8 mouse cellular contexts compared by ENCODE assay signal in genomic region chr11:3912100-3912874, GRCm38 (mm10). TPM values are rescaled to one million over a fixed set of nuclear protein-coding genes. Genes with fewer than 3 reads are reported as not detected.
A peak's percentile ranks its signal among the peaks of the same experiment; 100 is the strongest.
DNase-seq lines count a peak whose midpoint lies in the region; ATAC-seq and TF ChIP-seq lines count a peak whose summit lies in the region.

No protein-coding gene starts in this region.

- H3K9me3 ChIP-seq in liver, embryonic 14.5 days (ENCODE audit: control insufficient read depth, low read length) = no peaks in the 10 kb centered on the region

- no peak for ATAC-seq in cerebellum, adult (ENCODE audit: insufficient number of reproducible peaks, low FRiP score, low TSS enrichment)
- ATAC-seq in liver, embryonic 14.5 days (ENCODE audit: insufficient read depth) = no peak

- peaks cover 27% of the 10 kb centered on the region for H3K27me3 ChIP-seq in liver, embryonic 14.5 days (ENCODE audit: control insufficient read depth, insufficient read depth, low read length)

- WGBS in liver, embryonic 14.5 days (ENCODE audit: insufficient replicate concordance) = 31% methylated on average over 19 of the region's 19 CpGs

- peak; percentile 54 to 59 for DNase-seq in cerebellum, adult 18-20 months
- DNase-seq in thymus, postnatal 14 days = peak; percentile 12
- no peak for DNase-seq in thymus, postnatal 0 days (ENCODE audit: low spot score)
- peak; percentile 32 for DNase-seq in heart, postnatal 4 days
- DNase-seq in liver, embryonic 14.5 days (ENCODE audit: low read depth in 3 of 3, low spot score in 3 of 3) = no peak
- peak; percentile 70 to 72 for DNase-seq in right cerebral cortex, postnatal 10 days (ENCODE audit: low spot score in 2 of 2)
- DNase-seq in c-Kit-positive CD71-positive TER-119-positive erythroid progenitor cells, embryonic 14.5 days (ENCODE audit: low spot score) = no peak

- no peaks in the 10 kb centered on the region for H3K36me3 ChIP-seq in liver, embryonic 14.5 days (replicated peaks; ENCODE audit: control insufficient read depth, insufficient read depth, low read depth)

- H3K27ac ChIP-seq in liver, embryonic 14.5 days = no peak overlapping the region

- peaks cover 4 to 8% of the 10 kb centered on the region in 2 experiments; a peak in 3 of 4 replicates for H3K4me1 ChIP-seq in liver, embryonic 14.5 days (replicated peaks; ENCODE audit: control insufficient read depth in 2 of 2, insufficient read depth in 2 of 2, low read length in 1 of 2)

- no peak for TF ChIP-seq EP300 in liver, embryonic 14.5 days (IDR thresholded peaks at IDR 0.05; ENCODE audit: low read depth)

- H3K4me3 ChIP-seq in liver, embryonic 14.5 days (ENCODE audit: insufficient read depth in 1 of 2, low read depth in 2 of 2, low read length in 2 of 2) = no peak overlapping the region

- no peak overlapping the region for H3K9ac ChIP-seq in liver, embryonic 14.5 days (replicated peaks)

- no peak for TF ChIP-seq CTCF in liver, embryonic 14.5 days (IDR thresholded peaks at IDR 0.05; ENCODE audit: low read depth)

- H3K4me2 ChIP-seq in liver, embryonic 14.5 days (ENCODE audit: low read depth) = peak overlapping the region; percentile 58; the same call in 1 of the 2 replicates

RNA-seq across cellular contexts. Expression of gene Slc35e4, which starts 2.2 kb away (rescaled TPM):
- 0.87 and 0.99 TPM in 2 replicates for polyA plus RNA-seq in thymus, postnatal 0 days (2015; fragmentation: Nextera tagmentation; extraction: Ambion mirVana)
- 1 to 10 TPM; 3.6 to 4.0 TPM for total RNA-seq in heart, postnatal 4 days (2021)
- 0.22 and 0.31 TPM in 2 replicates for polyA plus RNA-seq in liver, embryonic 14.5 days (2012; rRNA removed)
- 0.33 and 0.37 TPM in 2 replicates for polyA plus RNA-seq in liver, embryonic 14.5 days (2014; fragmentation: Nextera tagmentation; extraction: Ambion mirVana)

RNA-seq across cellular contexts. Expression of gene Dusp18, which starts 17.2 kb away (rescaled TPM):
- polyA plus RNA-seq in thymus, postnatal 0 days (2015; fragmentation: Nextera tagmentation; extraction: Ambion mirVana) = 0.62 and 0.71 TPM in 2 replicates
- 10 to 100 TPM; 21.5 to 24.4 TPM for total RNA-seq in heart, postnatal 4 days (2021)
- polyA plus RNA-seq in liver, embryonic 14.5 days (2012; rRNA removed) = 0.15 and 0.16 TPM in 2 replicates
- polyA plus RNA-seq in liver, embryonic 14.5 days (2014; fragmentation: Nextera tagmentation; extraction: Ambion mirVana) = 0.20 and 0.27 TPM in 2 replicates

RNA-seq across cellular contexts. Expression of gene 4921536K21Rik, which starts 17.4 kb away (rescaled TPM):
- polyA plus RNA-seq in thymus, postnatal 0 days (2015; fragmentation: Nextera tagmentation; extraction: Ambion mirVana) = 0.06 and 0.08 TPM in 2 replicates
- total RNA-seq in heart, postnatal 4 days (2021) = under 1 TPM; 0.14 to 0.17 TPM
- polyA plus RNA-seq in liver, embryonic 14.5 days (2012; rRNA removed) = 0.02 and 0.06 TPM in 2 replicates
- not detected in 2 replicates for polyA plus RNA-seq in liver, embryonic 14.5 days (2014; fragmentation: Nextera tagmentation; extraction: Ambion mirVana)

RNA-seq across cellular contexts. Expression of gene Tcn2, which starts 19.7 kb away (rescaled TPM):
- polyA plus RNA-seq in thymus, postnatal 0 days (2015; fragmentation: Nextera tagmentation; extraction: Ambion mirVana) = 25.5 and 27.1 TPM in 2 replicates
- total RNA-seq in heart, postnatal 4 days (2021) = 10 to 100 TPM; 38.8 to 40.6 TPM
- polyA plus RNA-seq in liver, embryonic 14.5 days (2012; rRNA removed) = 14.6 and 16.7 TPM in 2 replicates
- polyA plus RNA-seq in liver, embryonic 14.5 days (2014; fragmentation: Nextera tagmentation; extraction: Ambion mirVana) = 16.3 and 17.5 TPM in 2 replicates

RNA-seq across cellular contexts. Expression of gene Osbp2, which starts 48.6 kb away (rescaled TPM):
- polyA plus RNA-seq in thymus, postnatal 0 days (2015; fragmentation: Nextera tagmentation; extraction: Ambion mirVana) = 0.10 and 0.28 TPM in 2 replicates
- total RNA-seq in heart, postnatal 4 days (2021) = 1 to 10 TPM; 5.4 to 6.1 TPM
- polyA plus RNA-seq in liver, embryonic 14.5 days (2012; rRNA removed) = 0.03 and 0.40 TPM in 2 replicates
- 0.05 and 0.18 TPM in 2 replicates for polyA plus RNA-seq in liver, embryonic 14.5 days (2014; fragmentation: Nextera tagmentation; extraction: Ambion mirVana)

Comparison
In these comparisons a context has a peak if more than half of its experiments do, and no peak if none do; other contexts are left out.
1. DNase-seq: peak in cerebellum, adult 18-20 months (2 of 2), thymus, postnatal 14 days (single experiment), heart, postnatal 4 days (single experiment) and right cerebral cortex, postnatal 10 days (2 of 2); none in thymus, postnatal 0 days (single experiment), liver, embryonic 14.5 days (0 of 3) and c-Kit-positive CD71-positive TER-119-positive erythroid progenitor cells, embryonic 14.5 days (single experiment).